Mouse (Mus musculus) limb, embryonic 14.5 days (tissue): ENCODE results near the gene Rasl10a. TPM values are rescaled to one million over a fixed set of nuclear protein-coding genes. Genes with fewer than 3 reads are reported as not detected.

Experiments used
- ATAC-seq: fragments of 200-750 bp; cut with Nextera tagmentation; 2 replicates; pipeline ENCODE4 v1.8.0; 2017; ENCODE audit warnings: low read depth, moderate number of reproducible peaks, moderate TSS enrichment; ENCODE audit not compliant: low FRiP score
- DNase-seq: peaks from one replicate; pipeline ENCODE4 v3.0.0-alpha.2; 2015; ENCODE audit warnings: low spot score
- H3K27ac ChIP-seq: fragments of 300-500 bp; sonication (generic); replicated peaks from 2 replicates; pipeline ENCODE4 v1.5.1; 2014; ENCODE audit warnings: low read depth, mild to moderate bottlenecking, low read length, moderate library complexity, mixed read lengths
- H3K27me3 ChIP-seq: fragments of 300-500 bp; sonication (generic); 2 replicates; pipeline ENCODE4 v1.6.1; 2014; ENCODE audit warnings: low read length, mixed read lengths; ENCODE audit not compliant: control insufficient read depth, insufficient read depth
- H3K36me3 ChIP-seq: fragments of 300-500 bp; sonication (generic); 2 replicates; pipeline ENCODE4 v1.6.1; 2014; ENCODE audit warnings: mild to moderate bottlenecking, low read length, moderate library complexity, mixed read lengths; ENCODE audit not compliant: control insufficient read depth, insufficient read depth
- H3K4me1 ChIP-seq: fragments of 300-500 bp; sonication (generic); 2 replicates; pipeline ENCODE4 v1.6.1; 2014; ENCODE audit warnings: antibody characterized with exemption, low read length, mixed read lengths; ENCODE audit not compliant: control insufficient read depth, insufficient read depth
- H3K4me2 ChIP-seq: fragments of 300-500 bp; sonication (generic); replicated peaks from 2 replicates; pipeline ENCODE4 v1.6.1; 2014; ENCODE audit warnings: low read depth, mild to moderate bottlenecking, low read length, moderate library complexity; ENCODE audit not compliant: severe bottlenecking
- H3K4me3 ChIP-seq: fragments of 300-500 bp; sonication (generic); replicated peaks from 2 replicates; pipeline ENCODE4 v1.5.1; 2014; ENCODE audit warnings: low read length
- H3K9ac ChIP-seq: fragments of 300-500 bp; sonication (generic); 2 replicates; pipeline ENCODE4 v1.6.1; 2014; ENCODE audit warnings: mild to moderate bottlenecking, low read depth, low read length, moderate library complexity; ENCODE audit not compliant: severe bottlenecking
- H3K9me3 ChIP-seq: fragments of 300-500 bp; sonication (generic); 2 replicates; pipeline ENCODE4 v1.6.1; 2016; ENCODE audit warnings: low read length; ENCODE audit not compliant: control insufficient read depth
- POLR2A ChIP-seq: fragments of 200-500 bp; IDR thresholded peaks from 2 replicates; pipeline ENCODE4 v1.8.0; 2012; ENCODE audit warnings: inconsistent platforms, mild to moderate bottlenecking, moderate library complexity, borderline replicate concordance; ENCODE audit not compliant: insufficient read depth, insufficient read length; ENCODE audit errors: extremely low read depth
- WGBS: fragments of 180-500 bp; shearing (Covaris S2); extraction: QIAGEN DNeasy Blood & Tissue Kit; methylation state at CpG from one replicate; pipeline ENCODE4 v1.1.7; 2014; 5-methylcytosine and 5-hydroxymethylcytosine counted together
- polyA plus RNA-seq, 2 experiments: library from polyadenylated mRNA; depleted of rRNA in 1 of 2; stranded (reverse) in 1 of 2; unstranded in 1 of 2; fragments of >200 nt; fragmentation: Nextera tagmentation in 1 of 2; extraction: Ambion mirVana in 1 of 2; gene quantifications; 2 replicates each; pipeline versions ENCODE4 v1.2.1 to v1.2.3; 2012 to 2014

Gene Rasl10a
- 8.6 and 11.2 TPM in 2 replicates for polyA plus RNA-seq (2012; rRNA removed)
- 5.9 and 6.6 TPM in 2 replicates for polyA plus RNA-seq (2014; fragmentation: Nextera tagmentation; extraction: Ambion mirVana)

DNA sequence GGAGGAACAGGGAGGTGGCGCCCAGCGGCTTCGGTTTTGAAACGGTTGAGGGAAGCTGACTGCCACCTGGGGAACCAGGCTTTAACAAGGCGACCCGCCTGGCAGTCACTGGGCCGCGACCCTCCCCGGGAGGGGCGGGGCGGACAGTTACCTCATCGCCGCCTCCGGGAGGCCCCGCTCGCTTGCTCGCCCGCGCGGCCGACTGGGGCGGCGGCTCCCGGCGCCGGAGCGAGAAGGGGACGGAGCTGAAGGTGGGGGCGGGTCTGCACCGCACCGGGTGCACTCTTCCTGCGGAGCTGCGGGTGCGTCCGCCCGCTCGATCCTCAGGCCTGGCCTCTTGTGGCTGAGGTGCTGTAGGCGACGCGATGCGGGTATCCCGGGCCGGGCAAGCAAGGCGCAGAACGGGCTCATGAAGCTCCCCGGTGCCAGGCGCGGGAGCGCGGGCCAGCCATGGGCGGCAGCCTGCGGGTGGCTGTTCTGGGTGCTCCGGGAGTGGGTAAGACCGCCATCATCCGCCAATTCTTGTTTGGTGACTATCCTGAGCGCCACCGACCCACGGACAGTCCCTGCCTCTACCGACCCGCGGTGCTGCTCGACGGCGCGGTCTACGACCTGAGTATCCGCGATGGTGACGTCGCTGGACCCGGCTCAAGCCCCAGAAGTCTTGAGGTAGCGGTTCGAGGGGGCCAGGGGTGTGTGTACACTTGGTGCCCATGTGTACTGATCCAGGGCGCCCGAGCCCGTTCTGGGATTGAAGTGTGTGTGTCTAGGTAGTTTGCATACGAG, at the start of gene Rasl10a:
Gene Rasl10a, plus strand, starts transcription at position 273 of the 786 bp plus-strand sequence.
- H3K4me1 ChIP-seq: peaks cover 39% of the 10 kb centered on the region

DNA sequence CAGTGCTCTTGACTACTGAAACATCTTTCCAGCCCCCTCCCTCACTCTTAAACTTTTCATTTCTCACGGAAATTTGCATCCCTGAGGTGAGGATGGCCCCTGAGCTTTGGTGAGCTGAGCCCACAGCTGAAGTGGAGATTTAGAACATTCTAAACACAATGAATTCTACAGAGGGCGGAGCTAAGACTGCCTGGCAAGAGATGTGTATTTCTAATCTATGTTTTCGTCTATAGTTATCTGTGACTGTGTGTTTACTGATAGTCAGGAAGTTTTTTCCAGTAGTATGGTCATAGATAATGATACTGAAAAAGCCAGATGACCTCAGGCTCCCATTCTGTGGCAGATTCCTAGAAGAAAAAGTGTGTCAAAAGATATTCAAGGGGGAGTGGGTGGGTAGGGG, 49.1 kb upstream of the Rasl10a start:
- no peak for TF ChIP-seq POLR2A
- no peak overlapping the region for H3K9ac ChIP-seq

More for the DNA sequence above, at the start of gene Rasl10a:
- H3K9me3 ChIP-seq: no peaks in the 10 kb centered on the region
- H3K36me3 ChIP-seq: peaks cover 13% of the 10 kb centered on the region
- no peak for TF ChIP-seq POLR2A
- DNase-seq (no peak), ATAC-seq (0 out of 2 replicates have a peak, but pooled peaks have one; percentile 8)
- H3K9ac ChIP-seq: peak within 1 kb of the TSS; percentile 56
- H3K4me3 ChIP-seq: peak within 1 kb of the TSS; percentile 53
- 4% methylated on average over 55 of the region's 77 CpGs for WGBS
- H3K4me2 ChIP-seq: peak within 1 kb of the TSS; percentile 94
- H3K27ac ChIP-seq: no peak within 1 kb of the TSS
- H3K27me3 ChIP-seq: peaks cover 74% of the 10 kb centered on the region

DNA sequence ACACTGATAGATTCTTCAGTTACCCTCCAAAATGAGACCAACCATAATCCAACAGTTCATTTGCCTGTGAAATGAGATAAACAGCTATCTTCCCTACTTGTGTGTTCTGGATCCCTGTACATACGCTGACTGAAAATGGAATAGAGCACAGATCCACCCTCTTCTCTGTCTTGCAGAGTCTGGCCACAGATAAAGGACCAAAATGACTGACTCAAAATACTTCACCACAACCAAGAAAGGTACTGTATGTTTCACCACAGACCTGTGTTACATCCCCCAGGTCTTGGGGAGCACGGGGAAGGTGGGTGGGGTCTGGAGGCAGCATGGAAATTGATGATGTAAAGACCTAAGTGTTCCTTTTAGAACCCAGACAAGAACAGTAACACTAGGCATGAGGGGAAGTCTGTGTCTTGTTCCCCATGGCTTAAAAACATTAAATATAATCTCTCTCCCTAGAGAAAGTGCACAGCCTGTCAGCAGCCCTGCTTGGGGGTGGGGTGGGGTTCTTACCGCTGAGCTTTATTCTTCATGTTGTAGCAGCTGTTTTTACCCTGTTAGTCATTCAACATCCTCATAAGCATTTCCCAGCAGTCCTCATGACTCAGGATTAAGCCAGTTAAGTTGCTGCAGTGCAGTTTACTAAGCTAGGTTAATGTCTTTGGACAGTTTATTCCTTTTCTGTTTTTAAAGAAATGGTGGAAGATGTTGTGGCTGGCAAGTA, 48.4 kb upstream of the Rasl10a start:
- Histone ChIP-seq H3K27ac (no peak overlapping the region), H3K4me2 (no peak overlapping the region), H3K9ac (no peak overlapping the region), H3K9me3 (no peaks in the 10 kb centered on the region), H3K4me1 (no peaks in the 10 kb centered on the region), H3K36me3 (peaks cover 29% of the 10 kb centered on the region), H3K4me3 (no peak overlapping the region), H3K27me3 (no peaks in the 10 kb centered on the region)
- 82% methylated on average over 3 of the region's 3 CpGs for WGBS
- DNase-seq (no peak), ATAC-seq (no peak)
- TF ChIP-seq POLR2A: no peak

More for the DNA sequence above, 49.1 kb upstream of the Rasl10a start:
- Histone ChIP-seq H3K4me1 (no peaks in the 10 kb centered on the region), H3K4me2 (no peak overlapping the region), H3K4me3 (no peak overlapping the region), H3K27me3 (no peaks in the 10 kb centered on the region), H3K27ac (no peak overlapping the region), H3K9me3 (no peaks in the 10 kb centered on the region), H3K36me3 (peaks cover 22% of the 10 kb centered on the region)
- 76% methylated on average over 3 of the region's 3 CpGs for WGBS
- DNase-seq: no peak
- ATAC-seq: no peak

DNA sequence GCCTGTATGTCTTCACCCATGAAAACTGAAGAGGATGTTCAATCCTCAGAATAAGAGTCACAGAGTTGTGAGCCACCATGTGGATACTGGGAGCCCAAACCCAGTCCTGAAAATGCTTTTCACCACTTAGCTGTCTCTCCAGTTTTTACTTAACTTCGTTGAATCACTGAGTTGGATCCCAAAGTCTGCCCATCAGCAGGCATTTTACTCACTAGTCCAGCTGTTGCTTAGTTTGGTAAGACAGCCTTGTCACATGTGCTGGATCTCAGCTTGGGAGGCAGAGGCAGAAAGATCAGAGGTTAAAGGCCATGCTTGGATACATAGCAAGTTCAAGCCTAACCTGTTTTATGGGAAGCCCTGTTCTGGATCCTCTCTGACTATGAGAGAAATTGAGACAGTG, 47.7 kb upstream of the Rasl10a start:
- DNase-seq (no peak), ATAC-seq (no peak)
- no peaks in the 10 kb centered on the region for H3K9me3 ChIP-seq
- H3K36me3 ChIP-seq: peaks cover 34% of the 10 kb centered on the region
- no peaks in the 10 kb centered on the region for H3K4me1 ChIP-seq
- H3K4me3 ChIP-seq: no peak overlapping the region
- H3K4me2 ChIP-seq: no peak overlapping the region
- H3K27ac ChIP-seq: no peak overlapping the region
- 93% methylated on average over 1 of the region's 1 CpGs for WGBS
- no peak for TF ChIP-seq POLR2A
- H3K27me3 ChIP-seq: no peaks in the 10 kb centered on the region
- no peak overlapping the region for H3K9ac ChIP-seq

DNA sequence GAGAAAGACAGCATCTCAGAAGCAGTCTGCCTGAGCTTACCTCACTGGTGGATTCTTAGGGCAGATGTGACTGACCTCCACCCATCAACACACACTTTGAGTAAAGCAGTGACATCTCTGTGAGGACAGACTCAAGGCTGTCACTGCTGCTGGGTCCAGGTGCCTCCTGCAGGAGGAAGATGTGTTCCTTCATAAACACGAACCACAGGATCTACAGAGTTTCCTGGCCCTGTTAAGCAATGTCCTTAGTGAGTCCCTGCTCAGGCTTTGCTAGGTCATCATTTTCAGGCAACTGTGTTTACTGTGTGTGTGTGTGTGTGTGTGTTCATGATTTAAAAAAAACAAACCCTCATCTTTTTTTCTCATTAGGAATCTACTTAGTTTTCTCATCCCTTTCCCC, 46.4 kb upstream of the Rasl10a start:
- no peak for TF ChIP-seq POLR2A
- H3K4me3 ChIP-seq: no peak overlapping the region
- H3K9ac ChIP-seq: no peak overlapping the region
- WGBS: 75% methylated on average over 1 of the region's 1 CpGs
- H3K27me3 ChIP-seq: no peaks in the 10 kb centered on the region
- H3K36me3 ChIP-seq: peaks cover 46% of the 10 kb centered on the region
- no peak overlapping the region for H3K4me2 ChIP-seq
- H3K9me3 ChIP-seq: no peaks in the 10 kb centered on the region
- ATAC-seq: no peak
- no peak overlapping the region for H3K27ac ChIP-seq
- no peak for DNase-seq
- H3K4me1 ChIP-seq: no peaks in the 10 kb centered on the region
